Mouse (Mus musculus): ENCODE results near the gene Trip10.

The Trip10 gene

DNA sequence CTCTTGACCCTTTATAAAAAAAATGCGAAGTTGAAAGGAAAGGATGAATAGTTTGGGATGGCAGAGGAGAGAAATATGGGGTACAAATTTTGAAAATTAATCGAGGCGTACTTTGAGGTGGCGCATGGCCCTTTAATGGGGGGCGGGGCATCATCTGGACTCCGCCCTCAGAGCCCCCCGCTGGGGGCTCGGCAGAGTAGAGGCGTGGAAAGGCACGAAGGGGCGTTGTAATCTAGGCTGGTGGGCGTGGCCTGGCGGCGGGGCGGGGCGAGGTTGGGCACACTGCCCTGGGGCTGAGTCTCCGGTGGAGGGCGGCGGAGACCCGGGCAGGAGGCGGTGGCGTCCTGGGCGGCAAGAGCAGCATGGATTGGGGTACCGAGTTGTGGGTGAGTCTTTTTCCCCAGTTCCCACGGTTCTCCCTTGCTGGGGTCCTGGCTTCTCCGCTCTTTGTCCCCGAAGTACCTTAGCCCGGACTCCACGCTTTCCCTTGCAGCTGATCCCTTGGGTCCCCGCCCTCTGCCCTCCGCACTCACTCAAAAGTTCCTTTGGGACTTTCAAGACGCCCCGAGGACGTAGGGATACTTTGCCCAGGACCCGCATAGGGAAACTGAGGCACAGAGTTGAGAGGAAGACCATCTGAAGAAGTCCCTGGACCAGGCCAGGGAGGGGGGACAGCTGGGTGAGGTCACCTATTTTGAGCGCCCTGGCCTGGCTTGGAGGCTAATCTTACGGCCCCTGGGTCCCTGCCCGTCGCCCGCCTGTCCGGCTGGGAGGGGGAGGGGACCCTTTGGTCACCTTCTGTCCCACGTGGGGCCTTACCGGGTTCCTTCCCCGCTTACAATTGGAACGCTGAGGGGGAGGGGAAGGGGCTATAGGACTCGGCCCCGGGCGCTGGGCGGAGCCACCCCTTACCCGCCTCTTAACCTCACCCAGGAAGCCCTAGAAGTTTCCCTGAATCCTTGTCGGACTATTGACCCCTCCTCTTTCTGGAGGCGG lies at the start of gene Trip10:
Trip10 (plus strand) TSS at position 270 of the 996 bp plus-strand sequence.
- DNase-seq (ENCODE audit: low read depth, low spot score) = peak; percentile 84

DNA sequence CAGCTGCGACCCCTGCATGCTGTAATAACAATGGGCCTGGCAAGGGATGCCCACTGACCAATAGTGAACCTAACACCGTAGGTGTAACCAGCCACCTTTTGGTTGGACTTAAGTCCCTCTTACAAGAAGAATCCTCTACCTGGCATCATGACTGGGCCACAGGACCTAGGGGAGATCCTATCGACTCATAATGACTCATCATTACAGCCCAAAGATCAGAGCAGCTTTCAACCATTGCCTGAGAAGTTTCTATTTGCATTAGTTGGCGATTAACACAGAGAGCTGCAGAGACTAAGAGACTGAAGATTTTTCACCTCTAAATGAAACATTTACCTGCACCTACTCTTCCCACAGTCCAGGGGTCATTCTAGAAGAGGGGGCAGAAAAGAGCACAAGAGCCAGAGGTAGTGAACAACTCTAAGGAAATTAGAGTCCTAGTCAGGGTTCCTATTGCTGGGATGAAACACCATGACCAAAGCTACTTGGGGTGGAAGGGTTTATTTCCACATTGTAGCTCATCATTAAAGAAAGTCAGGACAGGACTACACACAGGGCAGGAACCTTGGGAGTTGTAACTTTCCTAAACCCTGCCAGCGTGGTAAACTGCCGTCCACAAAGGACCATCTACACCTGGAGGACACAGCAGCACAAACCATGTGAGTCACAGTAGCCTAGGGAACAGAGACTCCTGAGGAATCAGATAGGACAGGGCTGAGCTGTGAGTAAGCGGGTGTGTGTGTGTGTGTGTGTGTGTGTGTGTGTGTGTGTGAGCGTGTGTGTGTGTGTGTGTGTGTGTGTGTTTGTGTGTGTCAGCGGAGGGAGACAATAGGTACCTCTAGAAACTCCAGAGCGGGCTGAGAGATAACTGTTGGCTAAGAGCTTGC lies 47.2 kb upstream of the Trip10 start:
- no peak for DNase-seq (ENCODE audit: low read depth, low spot score)

GRCm38 (mm10) chr17:57207938-57208337 lies 41.3 kb upstream of the Trip10 start:
- no peak for DNase-seq (ENCODE audit: low read depth, low spot score)

DNA sequence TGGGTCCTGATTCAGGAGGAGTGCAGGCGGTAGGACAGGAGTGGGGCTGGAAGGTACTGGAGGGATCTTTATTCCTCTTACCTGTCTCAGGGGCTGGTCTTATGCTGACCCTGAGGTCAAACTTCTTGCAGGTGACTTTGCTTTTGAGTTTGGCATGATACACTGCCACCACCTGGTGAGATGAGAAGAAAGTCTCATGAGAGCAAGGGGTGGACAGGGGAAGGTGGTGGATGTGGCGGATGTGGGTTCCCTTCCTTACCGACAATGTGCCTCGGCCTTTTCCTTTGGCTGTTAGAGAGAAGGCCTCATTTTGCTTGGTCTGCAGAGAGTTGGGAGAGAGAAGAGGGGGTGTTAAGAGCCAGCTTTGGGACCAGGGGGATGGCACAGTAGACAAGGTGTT lies 39.9 kb upstream of the Trip10 start:
- DNase-seq (ENCODE audit: low read depth, low spot score) = no peak

- DNase-seq (ENCODE audit: low read depth, low spot score) = no peak
Observed at GRCm38 (mm10) chr17:57211501-57211900, 37.8 kb upstream of the Trip10 start.

- DNase-seq (ENCODE audit: low read depth, low spot score) = peak; percentile 37
Observed at GRCm38 (mm10) chr17:57214676-57215387, 34.4 kb upstream of the Trip10 start.

- no peak for DNase-seq (ENCODE audit: low read depth, low spot score)
Observed at GRCm38 (mm10) chr17:57218335-57218900, 30.8 kb upstream of the Trip10 start.

DNA sequence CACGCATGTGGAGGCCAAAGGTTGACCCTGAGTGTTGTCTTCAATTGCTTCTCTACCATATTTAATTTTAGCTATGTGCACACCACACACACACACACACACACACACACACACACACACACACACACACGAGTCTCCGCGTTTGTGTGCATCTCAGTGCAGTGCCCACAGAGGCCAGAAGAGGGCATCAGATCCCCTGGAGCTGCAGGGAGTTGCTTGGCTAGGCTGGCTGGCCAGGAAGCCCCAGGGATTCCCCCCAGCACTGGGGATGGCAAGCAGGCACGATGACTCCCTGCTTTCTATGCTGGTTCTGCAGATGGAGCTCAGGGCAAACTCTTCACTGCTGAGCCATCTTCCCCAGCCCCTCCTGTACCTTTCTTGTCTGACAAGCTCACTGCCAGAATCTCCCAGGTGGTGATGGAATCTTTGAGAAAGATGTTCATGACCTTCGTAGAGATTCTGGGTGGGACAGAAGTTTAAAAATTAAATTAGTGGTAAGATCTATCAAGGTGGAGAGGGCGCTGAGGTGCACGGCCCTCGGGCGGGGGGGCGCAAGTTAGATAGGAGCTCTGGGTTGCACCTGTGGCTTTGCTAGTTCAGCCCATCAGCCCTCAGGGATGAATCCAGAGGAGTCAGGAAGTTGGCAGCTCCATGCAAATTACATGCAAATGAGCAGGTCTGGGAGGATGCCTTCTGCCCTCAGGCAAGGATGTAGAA lies 29.9 kb upstream of the Trip10 start:
- no peak for DNase-seq (ENCODE audit: low read depth, low spot score)

- DNase-seq (ENCODE audit: low read depth, low spot score) = no peak
Observed at GRCm38 (mm10) chr17:57219884-57220207, 29.4 kb upstream of the Trip10 start.

GRCm38 (mm10) chr17:57221911-57222310 lies 27.3 kb upstream of the Trip10 start:
- no peak for DNase-seq (ENCODE audit: low read depth, low spot score)

DNA sequence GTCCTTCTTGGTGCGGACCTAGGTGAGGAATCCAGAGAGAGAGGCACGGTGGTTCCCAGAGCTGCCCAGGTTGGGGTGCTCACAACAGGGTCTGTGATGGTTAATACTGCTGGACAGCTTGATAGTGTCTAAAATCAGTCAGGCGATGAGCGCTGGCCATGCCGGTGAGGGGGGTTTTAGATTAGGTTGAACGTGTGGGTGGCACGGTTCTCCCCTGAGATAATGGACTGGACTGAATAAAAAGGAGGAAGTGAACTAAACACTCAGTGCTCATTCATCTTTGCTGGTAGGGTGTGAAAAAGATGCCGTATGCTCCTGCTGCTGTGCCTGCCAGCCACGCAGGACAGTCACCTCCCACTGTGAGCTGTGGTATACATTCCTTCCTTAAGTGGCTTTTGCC lies 25.9 kb upstream of the Trip10 start:
- no peak for DNase-seq (ENCODE audit: low read depth, low spot score)

GRCm38 (mm10) chr17:57227468-57227867 lies 21.8 kb upstream of the Trip10 start:
- DNase-seq (ENCODE audit: low read depth, low spot score) = no peak

DNA sequence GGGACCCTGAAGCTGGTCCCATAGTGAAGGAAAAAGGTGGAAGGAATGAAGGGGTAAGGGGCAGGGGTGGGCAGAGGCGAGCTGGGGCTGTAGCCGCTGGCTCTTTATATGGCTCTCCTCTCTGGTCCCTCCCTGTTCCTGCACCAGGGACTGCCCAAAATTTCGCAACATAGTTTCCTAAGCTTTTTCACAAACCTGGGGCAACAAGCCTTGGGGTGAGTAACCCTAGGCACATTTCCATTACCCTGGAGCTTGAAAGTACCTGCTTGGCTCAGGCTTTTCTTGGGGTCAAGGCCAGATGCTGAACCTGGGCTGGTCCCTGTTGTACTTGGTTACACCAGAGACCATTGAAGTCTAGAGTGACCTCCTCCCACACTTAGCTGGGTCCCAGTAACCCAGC lies 21.2 kb upstream of the Trip10 start, which contains the start of gene C3:
C3 (minus strand) TSS at position 123 of the 400 bp plus-strand sequence.
- DNase-seq (ENCODE audit: low read depth, low spot score) = no peak

DNA sequence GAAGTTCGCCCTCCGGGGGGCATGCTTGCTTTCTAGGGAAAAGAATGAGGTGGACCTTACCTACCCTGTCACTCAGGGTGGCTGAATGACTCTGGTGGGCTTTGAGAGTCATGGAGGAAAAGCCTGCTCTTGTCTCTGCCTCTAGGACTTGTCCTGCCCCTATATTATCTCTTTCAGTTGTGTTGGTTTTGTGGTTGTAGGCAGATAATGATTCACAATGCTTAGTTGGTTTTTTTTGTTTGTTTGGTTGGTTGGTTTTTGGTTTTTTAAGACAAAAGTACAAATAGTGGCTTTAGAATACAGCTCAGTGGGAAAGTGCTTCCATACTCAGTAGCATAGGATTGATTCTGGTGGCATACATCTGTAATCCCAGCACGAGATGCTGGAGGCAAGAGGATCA lies 20.4 kb upstream of the Trip10 start:
- no peak for DNase-seq (ENCODE audit: low read depth, low spot score)

DNA sequence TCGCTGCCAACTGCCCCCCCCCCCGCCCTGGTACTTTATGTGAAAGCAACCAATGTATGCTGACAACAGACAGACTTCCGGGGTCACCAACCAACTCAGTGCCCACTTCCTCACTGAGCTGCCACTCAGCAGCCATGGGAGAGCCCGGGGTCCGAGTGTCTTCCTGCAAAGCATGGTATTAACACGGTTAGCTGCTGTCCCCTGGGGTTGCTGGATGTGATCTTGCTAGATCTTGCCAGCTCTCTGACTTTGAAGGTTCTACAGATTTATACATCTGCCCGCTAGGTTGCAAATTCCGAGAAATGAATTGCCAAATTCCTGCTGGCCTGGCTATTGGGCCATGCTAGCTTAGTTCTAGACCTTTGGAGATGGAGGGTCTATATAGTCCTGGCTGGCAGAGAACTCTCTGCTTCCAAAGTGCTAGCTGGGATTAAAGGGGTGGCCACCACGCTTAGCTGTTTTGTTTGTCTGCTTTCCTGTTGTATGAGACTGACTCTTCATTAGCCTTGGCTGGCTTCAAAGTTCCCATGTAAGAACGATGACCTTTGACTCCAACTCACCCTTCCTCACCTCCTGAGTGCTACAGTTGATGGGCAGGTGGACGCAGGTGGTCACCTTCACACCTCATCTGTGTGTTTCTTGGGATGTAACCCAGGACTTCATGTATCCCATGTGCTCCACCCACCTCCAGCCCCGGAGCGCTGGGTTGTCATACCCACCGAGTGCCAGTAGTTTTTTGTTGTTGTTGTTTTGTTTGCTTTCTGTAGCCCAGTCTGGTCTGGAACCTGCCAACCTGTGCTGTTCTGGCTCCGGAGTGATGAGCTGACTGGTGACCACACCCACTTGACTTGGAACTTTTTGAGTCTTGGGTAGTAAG lies 19.2 kb upstream of the Trip10 start:
- no peak for DNase-seq (ENCODE audit: low read depth, low spot score)

DNA sequence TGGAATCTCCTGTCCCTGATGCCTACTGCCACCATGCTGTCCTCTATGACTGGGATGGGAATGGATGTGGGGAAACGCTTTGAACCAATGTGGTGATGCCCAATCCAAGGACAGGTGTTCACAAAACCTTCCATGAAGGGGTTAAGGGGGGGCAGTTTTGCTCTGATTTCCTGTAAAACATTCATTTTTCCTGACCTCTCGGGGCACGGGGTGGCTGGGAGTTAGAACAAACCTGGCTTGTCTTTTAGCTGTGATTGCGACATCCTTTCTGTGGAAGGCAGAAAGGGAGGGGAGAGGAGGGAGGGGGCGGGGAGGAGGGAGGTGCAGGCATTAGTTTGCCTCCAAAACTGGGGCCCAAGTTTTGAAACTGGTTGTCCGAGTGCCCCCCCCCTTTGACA lies 18.5 kb upstream of the Trip10 start:
- no peak for DNase-seq (ENCODE audit: low read depth, low spot score)

- no peak for DNase-seq (ENCODE audit: low read depth, low spot score)
Observed at GRCm38 (mm10) chr17:57231321-57231771, 17.9 kb upstream of the Trip10 start.

- no peak for DNase-seq (ENCODE audit: low read depth, low spot score)
Observed at GRCm38 (mm10) chr17:57232200-57232599, 17.1 kb upstream of the Trip10 start.

GRCm38 (mm10) chr17:57233038-57233437 lies 16.2 kb upstream of the Trip10 start:
- DNase-seq (ENCODE audit: low read depth, low spot score) = no peak

Data from retina, adult 2 months (tissue).